Mouse (Mus musculus) erythroblast, embryonic 14.5 days (primary cell): ENCODE results near the gene Rai2. TPM values are rescaled to one million over a fixed set of nuclear protein-coding genes. Genes with fewer than 3 reads are reported as not detected.
"Not testable (repeated sequence)": the region's sequence is repeated elsewhere in the genome, so short reads cannot be mapped to it uniquely, and the experiment has no call there.

Experiments
- H3K27me3 ChIP-seq: 2 replicates; pipeline ENCODE4 v1.6.1; 2012; ENCODE audit warnings: inconsistent platforms; ENCODE audit not compliant: control insufficient read depth
- H3K36me3 ChIP-seq: 2 replicates; pipeline ENCODE4 v1.6.1; 2012; ENCODE audit warnings: mild to moderate bottlenecking, inconsistent platforms; ENCODE audit not compliant: control insufficient read depth
- H3K4me1 ChIP-seq: 2 replicates; pipeline ENCODE4 v1.6.1; 2012; ENCODE audit warnings: inconsistent platforms; ENCODE audit not compliant: control insufficient read depth
- H3K4me3 ChIP-seq: replicated peaks from 2 replicates; pipeline ENCODE3; 2012; ENCODE audit warnings: moderate library complexity, mild to moderate bottlenecking, inconsistent platforms
- H3K9me3 ChIP-seq: 2 replicates; pipeline ENCODE4 v1.6.1; 2012; ENCODE audit warnings: low read length, inconsistent platforms, mixed read lengths; ENCODE audit not compliant: control insufficient read depth
- GATA1 ChIP-seq: IDR thresholded peaks from 2 replicates; pipeline ENCODE4 v1.6.1; 2012; ENCODE audit warnings: low read length, inconsistent platforms, mixed read lengths
- TAL1 ChIP-seq: IDR thresholded peaks from 3 replicates; pipeline ENCODE4 v1.6.1; 2012; ENCODE audit warnings: low read length, inconsistent platforms, mixed read lengths
- polyA plus RNA-seq: library from polyadenylated mRNA; stranded (reverse); fragments of >175 nt; gene quantifications from 2 replicates; pipeline ENCODE4 v1.2.3, GENCODE M21; 2012

The Rai2 gene
- polyA plus RNA-seq, 1 experiment = not detected

DNA sequence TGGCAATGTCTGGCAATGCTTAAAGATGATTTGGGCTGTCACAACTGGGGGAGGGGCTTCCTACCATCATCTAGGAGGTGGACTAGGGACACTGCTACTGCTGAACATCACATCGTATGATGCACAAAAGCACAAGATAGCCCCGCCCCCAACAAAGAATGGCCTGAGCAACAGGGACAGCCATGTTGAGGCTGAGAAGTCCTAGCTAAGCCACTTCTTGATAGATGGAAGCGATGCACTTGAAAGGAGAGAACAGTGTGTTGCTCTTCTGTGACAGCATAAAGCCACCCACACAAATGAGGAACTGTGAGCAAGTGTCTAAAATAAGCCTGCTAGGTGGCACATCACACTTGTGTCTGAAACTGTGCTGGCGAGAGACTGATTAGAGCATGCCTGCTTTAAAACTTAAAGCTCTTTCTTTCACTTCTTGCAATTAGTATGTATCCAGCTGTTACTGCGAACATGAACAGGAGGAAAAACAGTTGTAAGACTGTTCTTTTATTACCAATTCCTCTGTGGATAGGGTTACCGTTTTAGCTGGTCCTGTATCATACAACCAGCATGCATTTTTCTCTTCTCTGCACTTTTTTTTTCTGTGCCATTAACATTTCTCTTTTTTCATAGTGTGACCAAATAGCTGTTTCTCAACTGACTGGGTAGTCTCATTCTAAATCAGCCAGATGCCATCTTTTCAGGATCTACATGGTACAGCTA is 63.6 kb downstream of the Rai2 start:
- no peak for TF ChIP-seq GATA1
- TF ChIP-seq TAL1 = no peak
- Histone ChIP-seq H3K27me3 (peaks cover 5% of the 10 kb centered on the region; the same call in 1 of the 2 replicates), H3K36me3 (no peaks in the 10 kb centered on the region), H3K4me3 (no peak overlapping the region), H3K4me1 (no peaks in the 10 kb centered on the region), H3K9me3 (peaks cover 10% of the 10 kb centered on the region)

DNA sequence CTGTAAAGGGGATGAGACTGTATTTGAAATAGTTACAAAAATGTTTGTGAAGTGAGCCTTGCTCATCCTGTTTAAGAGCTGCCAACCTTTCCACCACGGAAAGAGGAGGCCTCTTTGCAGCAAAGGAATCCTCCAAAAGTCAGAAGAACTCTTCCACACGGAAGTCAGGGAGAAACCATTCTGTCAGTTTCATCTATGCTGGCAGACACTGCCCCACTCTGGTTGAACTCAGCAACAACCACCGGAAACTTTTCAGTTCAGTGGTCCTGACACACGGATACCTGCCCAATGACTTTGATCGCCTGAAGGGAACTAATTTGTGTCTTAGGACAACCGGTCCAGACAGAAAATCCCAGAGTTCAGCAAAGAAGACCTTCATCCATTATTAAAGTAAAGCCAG is 73.3 kb downstream of the Rai2 start:
- Histone ChIP-seq H3K27me3 (no peaks in the 10 kb centered on the region), H3K9me3 (no peaks in the 10 kb centered on the region)
- TF ChIP-seq TAL1 (no peak), GATA1 (no peak)

DNA sequence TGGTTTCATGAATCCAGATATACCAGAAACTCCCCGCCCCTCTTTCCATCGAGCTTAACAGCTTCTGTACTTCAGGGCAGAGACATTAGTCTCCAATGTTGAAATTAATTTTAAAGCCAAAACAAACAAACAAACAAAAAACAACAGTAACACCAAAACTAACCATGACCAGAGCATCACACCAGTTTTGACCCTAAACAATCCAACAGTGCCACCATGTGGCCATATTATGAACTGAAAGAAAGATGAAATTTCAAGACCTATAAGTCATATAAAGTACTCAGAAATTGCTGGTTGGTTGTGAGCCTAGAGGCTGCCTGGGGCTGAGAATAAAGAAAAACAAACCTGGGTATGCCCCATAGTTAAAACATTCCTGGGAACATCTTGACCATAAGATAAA is 109.3 kb downstream of the Rai2 start:
- H3K36me3 ChIP-seq, H3K4me1 ChIP-seq, H3K27me3 ChIP-seq, H3K4me3 ChIP-seq, H3K9me3 ChIP-seq: not testable (repeated sequence)

More for the DNA sequence above, 73.3 kb downstream of the Rai2 start:
- no peak overlapping the region for H3K4me3 ChIP-seq
- no peaks in the 10 kb centered on the region for H3K4me1 ChIP-seq
- no peaks in the 10 kb centered on the region for H3K36me3 ChIP-seq
